Mouse (Mus musculus) mature B cell (primary cell): ENCODE results near the gene Casp8ap2.

Source experiments
- in situ Hi-C: fragments of 300-500 bp; cut with MboI; formaldehyde crosslinking; loops from 2 replicates; pipeline ENCODE4 v1.14.3; 2019

Gene Casp8ap2

DNA sequence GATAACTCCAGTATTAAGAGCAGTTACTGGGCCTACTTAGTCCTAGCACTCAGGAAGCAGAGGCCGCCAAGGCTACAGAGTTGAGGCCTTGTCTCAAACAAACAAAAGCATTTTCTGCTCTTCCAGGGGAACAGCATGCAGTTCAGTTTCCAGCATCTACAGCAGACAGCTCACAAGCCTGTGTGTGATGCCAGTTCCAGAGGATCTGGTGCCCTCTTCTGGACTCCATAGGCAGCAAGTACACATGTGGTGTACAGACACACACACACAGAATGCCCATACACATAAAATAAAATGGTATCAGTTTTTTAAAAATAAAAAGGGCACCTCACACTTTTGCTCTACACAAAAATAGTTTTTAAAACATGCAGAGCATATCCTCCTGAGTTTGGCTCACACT lies 53.0 kb downstream of the Casp8ap2 start:
- in situ Hi-C loops, result no loop called here

DNA sequence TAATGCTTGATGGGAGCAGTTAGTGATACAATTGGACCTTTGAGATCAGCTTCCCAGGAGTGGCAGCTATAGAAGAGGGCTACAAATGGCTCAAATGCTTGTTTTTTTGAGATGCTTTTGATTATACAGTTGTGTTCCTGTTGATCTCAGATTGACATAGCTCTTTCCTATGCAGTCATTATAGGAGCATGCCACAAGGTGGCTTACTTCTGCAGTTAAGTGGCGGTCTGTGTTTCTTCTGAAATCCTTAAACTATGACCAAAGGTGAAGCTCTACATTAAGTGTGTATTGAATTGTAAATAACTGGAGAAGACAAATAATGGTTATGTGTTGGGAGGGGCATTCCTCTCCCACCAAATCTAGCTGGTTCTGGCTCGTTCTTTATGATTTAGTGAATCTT lies 54.6 kb downstream of the Casp8ap2 start:
- in situ Hi-C loops, result no loop called here

DNA sequence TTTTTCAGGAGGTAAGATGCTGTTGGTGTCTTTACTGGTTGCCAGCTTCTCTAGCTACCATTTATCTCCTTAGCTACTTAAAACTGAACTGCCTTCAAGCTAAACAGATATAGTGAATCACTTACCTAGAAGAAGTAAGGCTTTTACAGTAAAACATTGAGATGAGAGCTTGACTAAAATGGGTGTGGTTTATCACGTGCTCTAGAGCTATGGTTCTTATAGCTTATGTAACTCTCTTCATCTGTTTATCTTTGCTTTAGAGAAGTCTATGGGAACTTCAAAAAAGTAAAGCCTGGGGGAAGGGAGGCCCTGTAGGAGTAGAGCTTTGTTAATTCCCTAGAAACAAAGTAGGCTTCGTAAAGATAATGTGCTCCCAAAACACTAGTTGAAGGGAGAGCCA lies 58.8 kb downstream of the Casp8ap2 start:
- in situ Hi-C loops, result no loop called here

DNA sequence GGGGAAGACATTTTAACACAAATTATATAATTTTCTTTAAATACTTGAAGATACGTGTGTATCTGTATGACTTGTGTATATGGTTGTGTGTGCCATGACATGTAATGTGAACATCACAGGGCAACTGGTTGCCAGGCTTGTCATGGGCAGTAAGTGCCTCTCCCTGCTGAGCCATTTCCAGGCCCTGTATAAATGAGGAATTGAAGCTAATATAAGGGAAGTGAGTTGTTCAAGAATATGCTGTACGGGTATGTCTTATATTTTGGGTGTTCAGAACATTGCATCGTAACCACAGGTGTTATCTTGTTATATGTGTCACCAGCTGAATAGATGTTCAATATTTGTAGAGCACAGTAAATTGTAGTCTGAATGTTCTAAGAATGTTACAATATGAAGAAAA lies 62.2 kb downstream of the Casp8ap2 start:
- in situ Hi-C loops, result no loop called here

DNA sequence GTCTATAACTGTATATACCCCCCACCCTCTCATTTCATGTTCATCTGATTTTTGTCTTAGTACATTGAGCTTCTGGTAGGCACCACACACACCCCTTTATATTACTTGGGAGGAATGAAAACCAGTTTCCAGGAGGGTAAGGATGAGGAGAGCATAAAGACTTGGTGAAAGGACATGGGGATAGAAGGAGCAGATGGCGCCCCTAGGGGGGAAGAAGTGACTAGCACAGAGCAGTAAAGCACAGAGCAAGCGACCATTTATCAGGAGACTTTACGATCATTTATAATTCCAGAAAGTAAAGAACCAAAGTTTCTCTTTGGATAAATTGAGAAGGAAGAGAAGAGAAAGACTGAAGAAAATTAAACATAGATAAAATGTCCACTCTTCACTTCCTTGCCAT lies 65.6 kb downstream of the Casp8ap2 start:
- in situ Hi-C loops, result no loop called here

DNA sequence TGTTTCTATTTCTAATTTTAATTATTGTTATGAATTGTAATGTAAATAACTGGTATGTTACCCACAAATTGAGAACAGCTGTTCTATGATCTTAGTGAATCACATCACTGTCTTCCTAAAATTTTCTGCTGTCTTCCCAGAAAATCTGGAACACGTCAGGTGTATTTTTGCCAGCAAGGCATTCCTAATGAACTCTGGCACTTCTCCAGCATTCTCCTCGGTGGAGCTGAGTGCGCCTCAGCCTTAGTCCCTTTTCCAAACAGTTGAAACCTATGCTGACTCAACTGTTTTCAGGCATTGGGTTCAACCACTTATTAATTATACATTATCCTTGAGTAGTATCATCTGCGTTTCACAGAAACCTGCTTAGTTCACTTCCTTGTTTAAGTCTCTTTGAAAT lies 67.2 kb downstream of the Casp8ap2 start:
- in situ Hi-C loops, result no loop called here

DNA sequence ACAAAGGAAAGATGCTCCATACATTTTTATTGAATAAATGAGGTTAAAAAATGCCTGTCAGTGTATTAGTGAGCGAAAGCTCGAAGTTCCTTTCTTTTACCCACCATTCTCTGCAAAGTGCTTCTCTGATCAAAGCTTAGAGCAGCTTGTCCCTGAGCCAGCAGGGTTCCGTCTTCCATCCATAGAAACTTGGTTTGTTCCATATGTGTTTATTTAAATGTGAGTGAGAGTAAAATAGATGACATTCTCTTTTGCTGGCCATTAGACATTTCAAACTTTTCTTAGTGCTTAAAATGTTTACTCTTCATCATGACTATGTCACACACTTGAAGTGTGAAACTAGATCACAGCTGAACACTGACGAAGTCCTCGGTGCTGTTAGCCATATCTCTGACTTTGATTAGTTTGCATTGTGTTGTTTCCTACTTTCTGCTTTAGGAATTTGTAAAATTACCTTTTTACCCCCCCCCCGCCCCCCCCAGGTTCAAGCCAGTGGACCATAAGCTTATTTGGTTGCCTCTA lies 67.9 kb downstream of the Casp8ap2 start:
- in situ Hi-C loops, result no loop called here
